Mouse (Mus musculus) cortical plate, adult 2 months (tissue): ENCODE measurements around the gene Dhrs7. TPM values are rescaled to one million over a fixed set of nuclear protein-coding genes. Genes with fewer than 3 reads are reported as not detected.

Experiments used
- H3K27ac ChIP-seq: fragments of 200-500 bp; 2 replicates; pipeline ENCODE4 v1.5.1; 2012; ENCODE audit warnings: low read length, control low read depth, inconsistent platforms; ENCODE audit not compliant: insufficient read depth
- H3K4me1 ChIP-seq: fragments of 200-500 bp; 2 replicates; pipeline ENCODE4 v1.6.1; 2011; ENCODE audit warnings: low read length; ENCODE audit not compliant: control insufficient read depth, insufficient read depth
- H3K4me3 ChIP-seq: fragments of 200-500 bp; 2 replicates; pipeline ENCODE4 v1.5.1; 2011; ENCODE audit warnings: mild to moderate bottlenecking, low read length, control low read depth; ENCODE audit not compliant: insufficient read depth
- CTCF ChIP-seq: fragments of 200-500 bp; IDR thresholded peaks from 2 replicates; pipeline ENCODE4 v1.5.1; 2011; ENCODE audit warnings: mild to moderate bottlenecking, control low read depth, low read length; ENCODE audit not compliant: insufficient read depth; ENCODE audit errors: extremely low read depth
- POLR2A ChIP-seq: fragments of 200-500 bp; IDR thresholded peaks from 2 replicates; pipeline ENCODE4 v1.6.1; 2011; ENCODE audit warnings: mild to moderate bottlenecking, low read length, control low read depth; ENCODE audit not compliant: insufficient read depth; ENCODE audit errors: extremely low read depth
- polyA plus RNA-seq: library from polyadenylated mRNA; depleted of rRNA; stranded (reverse); fragments of >200 nt; gene quantifications from 2 replicates; pipeline ENCODE4 v1.2.3, GENCODE M21; 2012

Dhrs7 gene
- polyA plus RNA-seq, 1 experiment = 51.7 TPM

DNA sequence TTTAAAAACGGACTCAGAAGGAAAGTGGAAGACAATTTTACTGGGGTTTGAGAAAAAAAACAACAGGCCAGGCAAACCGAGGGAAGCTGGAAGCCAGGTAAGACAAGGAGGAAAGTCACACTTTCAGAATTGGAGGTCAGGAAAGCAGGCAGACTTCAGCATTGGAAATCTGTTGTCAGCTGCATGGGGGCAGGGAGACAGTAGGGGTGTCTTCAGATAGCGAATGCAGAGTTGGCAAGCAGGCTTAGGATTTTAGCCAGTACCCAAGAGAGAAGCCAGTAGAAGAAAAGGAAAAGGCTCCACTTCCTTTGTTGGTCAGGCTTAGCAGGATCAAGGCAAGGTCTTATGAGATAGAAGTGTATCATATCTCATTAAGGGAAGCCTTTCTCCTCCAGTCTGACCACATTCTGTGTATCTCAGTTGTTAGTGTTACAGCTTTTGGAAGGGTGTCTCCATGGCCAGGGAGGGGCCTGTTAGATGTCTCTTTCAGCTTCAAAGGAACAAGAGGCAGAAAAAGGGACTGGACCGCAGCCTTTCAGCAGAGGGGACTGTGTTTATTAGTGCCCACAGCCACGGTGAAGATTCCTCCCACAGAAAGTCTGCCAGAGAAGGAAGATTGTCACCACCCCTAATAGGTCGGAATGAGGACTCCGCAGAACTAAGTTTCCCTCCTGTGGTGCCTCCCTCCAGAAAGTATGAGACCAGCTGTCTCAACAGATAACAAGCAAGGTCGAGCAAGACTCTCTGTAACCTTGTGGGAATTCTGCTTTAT lies 18.0 kb upstream of the Dhrs7 start:
- no peak for TF ChIP-seq POLR2A
- TF ChIP-seq CTCF = no peak
- no peak overlapping the region for H3K4me3 ChIP-seq
- H3K27ac ChIP-seq = no peak overlapping the region
- H3K4me1 ChIP-seq = no peaks in the 10 kb centered on the region

DNA sequence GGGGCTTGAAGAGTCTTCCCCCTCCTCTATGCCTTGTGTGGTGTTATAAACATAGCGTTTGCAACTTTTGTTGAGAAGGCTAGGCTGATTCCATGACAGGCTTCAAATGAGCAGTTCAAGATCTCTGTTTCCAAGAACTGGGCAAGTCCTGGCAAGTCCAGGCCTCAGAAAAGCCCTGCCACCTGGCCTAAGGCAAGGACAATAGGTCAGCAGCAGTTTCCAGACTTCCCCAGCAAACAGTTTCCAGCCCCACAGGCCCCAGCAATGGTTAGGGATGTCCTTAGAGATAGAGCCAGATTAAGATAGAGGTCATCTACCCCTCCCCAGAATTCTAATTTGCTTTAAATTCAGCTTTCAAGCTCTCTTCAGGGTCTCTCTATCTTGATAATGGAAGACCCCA lies 17.2 kb upstream of the Dhrs7 start:
- no peak for TF ChIP-seq CTCF
- no peak for TF ChIP-seq POLR2A
- Histone ChIP-seq H3K4me3 (no peak overlapping the region), H3K4me1 (no peaks in the 10 kb centered on the region), H3K27ac (no peak overlapping the region)

DNA sequence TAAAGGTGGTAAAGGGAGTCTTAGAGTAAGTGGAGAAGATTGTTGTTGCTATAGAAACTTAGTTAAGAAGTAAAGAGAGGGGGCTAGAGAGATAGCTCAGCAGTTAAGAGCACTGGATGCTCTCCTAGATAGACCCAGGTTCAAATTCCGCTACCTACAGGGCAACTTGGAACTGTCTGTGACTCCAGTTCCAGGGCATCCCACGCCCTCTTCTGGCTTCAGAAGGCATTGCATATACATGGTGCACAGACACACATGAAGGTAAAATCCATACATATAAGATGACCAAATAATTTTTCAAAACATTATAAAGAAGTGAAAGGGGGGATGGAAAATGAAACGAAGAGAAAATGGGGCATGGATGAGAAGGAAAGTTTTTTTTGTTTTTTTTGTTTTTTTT lies 14.9 kb upstream of the Dhrs7 start:
- no peak for TF ChIP-seq CTCF
- no peak for TF ChIP-seq POLR2A
- H3K4me3 ChIP-seq = no peak overlapping the region
- H3K27ac ChIP-seq = no peak overlapping the region
- H3K4me1 ChIP-seq = no peaks in the 10 kb centered on the region

GRCm38 (mm10) chr12:72674820-72675219 lies 10.1 kb upstream of the Dhrs7 start:
- H3K4me3 ChIP-seq = no peak overlapping the region
- TF ChIP-seq CTCF = no peak
- no peak for TF ChIP-seq POLR2A
- no peak overlapping the region for H3K27ac ChIP-seq
- H3K4me1 ChIP-seq = no peaks in the 10 kb centered on the region

- H3K4me1 ChIP-seq = no peaks in the 10 kb centered on the region
- H3K4me3 ChIP-seq = no peak overlapping the region
- TF ChIP-seq CTCF (no peak), POLR2A (no peak)
- no peak overlapping the region for H3K27ac ChIP-seq
Measured at GRCm38 (mm10) chr12:72674079-72674797, 9.5 kb upstream of the Dhrs7 start.

DNA sequence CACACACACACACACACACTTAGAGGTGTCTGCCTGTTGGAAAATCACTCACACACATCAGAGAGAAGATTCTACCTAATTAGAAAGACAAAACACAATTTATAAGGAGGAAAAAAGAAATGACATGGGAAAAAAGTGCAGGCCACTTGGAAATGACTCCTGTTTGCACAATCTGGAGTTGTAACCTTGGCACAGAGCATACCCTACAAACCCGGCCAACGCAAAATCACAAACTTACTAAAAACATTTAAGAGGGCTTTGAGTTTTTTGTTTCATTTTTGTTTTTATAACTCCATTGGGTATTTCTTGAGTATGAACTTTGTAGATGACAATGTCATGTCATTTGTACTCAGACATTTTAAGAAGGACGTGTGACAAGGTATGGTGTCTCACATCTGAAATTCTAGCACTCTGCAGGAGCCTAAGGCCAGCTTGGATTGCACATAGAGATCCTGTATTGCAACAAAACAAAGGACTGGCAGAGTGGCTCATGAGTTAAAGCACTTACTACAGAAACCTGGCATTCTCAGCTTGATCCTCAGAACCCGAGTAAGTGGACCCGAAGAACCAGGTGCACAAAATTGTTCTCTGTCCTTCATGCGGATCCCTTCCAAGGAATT lies 6.9 kb upstream of the Dhrs7 start:
- no peak for TF ChIP-seq POLR2A
- TF ChIP-seq CTCF = no peak
- Histone ChIP-seq H3K4me3 (no peak overlapping the region), H3K27ac (no peak overlapping the region), H3K4me1 (no peaks in the 10 kb centered on the region)

DNA sequence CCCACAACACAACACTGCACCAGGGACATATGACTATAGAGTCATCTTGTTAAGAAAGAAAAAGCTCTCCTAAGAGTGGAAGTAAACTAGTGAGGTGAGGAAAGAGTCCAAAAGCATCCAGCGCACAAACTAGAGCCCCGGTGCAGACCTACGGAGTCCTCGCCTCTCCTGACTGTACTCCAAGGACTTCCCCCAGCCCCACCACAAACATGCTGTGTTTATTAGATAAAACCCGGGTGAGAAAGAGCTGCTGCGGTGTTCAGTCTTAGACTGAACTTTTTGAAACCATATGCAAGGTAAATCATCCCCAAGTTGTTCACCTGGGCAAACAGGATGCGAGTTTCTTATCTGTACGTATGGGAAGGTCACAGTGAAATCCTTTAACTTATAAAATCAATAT lies 6.2 kb upstream of the Dhrs7 start:
- no peaks in the 10 kb centered on the region for H3K4me1 ChIP-seq
- H3K4me3 ChIP-seq = no peak overlapping the region
- H3K27ac ChIP-seq = no peak overlapping the region
- TF ChIP-seq POLR2A = no peak
- no peak for TF ChIP-seq CTCF

DNA sequence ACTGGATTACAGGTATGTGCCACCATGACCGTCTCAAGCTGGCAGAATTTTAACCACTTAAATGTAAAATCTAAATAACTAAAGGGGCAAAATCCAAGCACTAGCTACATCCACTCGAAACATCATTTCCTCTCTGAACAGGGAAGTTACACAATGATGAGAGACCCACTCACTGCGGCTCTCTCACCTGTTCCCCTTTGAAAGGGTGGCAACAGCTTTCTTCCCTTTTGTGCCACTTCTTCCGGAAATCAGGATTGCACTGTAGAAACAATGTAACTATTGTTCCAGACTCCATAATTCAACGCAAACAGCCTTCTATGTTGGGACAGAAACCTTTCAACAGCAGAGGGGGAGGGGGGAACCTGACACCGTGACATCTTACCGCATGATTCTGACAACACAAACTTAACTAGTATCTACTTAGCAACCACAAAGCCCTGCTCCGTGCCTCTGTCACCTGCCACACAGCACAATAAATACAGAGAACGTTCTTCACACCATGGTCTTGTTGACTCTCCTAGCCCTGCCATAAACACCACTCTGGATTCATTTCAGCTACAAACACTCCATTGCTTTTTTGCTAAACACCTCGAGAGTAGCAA lies 3.3 kb upstream of the Dhrs7 start:
- no peak for TF ChIP-seq CTCF
- TF ChIP-seq POLR2A = no peak
- Histone ChIP-seq H3K27ac (no peak overlapping the region), H3K4me3 (no peak overlapping the region), H3K4me1 (peaks cover 6% of the 10 kb centered on the region)

DNA sequence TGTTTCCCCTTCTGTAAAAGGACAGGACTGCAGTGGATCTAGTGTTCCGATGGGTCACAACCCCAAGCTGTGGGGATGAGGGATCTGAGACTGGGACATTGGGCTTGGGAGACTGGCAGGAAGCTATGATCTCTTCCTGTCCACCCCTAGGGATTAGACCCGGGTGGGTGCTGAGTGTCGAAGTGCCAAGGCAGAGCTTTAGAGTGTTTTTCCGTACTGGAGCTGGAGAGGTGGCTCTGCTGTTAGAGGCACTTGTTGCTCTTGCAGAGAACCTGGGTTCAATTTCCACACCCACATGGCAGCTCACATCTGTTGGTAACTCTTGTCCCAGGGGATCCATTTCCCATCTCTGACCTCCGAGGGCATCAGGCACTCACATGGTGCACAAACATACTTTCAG lies 1.3 kb upstream of the Dhrs7 start:
- no peak overlapping the region for H3K27ac ChIP-seq
- peaks cover 6% of the 10 kb centered on the region for H3K4me1 ChIP-seq
- no peak for TF ChIP-seq POLR2A
- no peak for TF ChIP-seq CTCF
- no peak overlapping the region for H3K4me3 ChIP-seq
